Mouse (Mus musculus) cerebellum, adult 2 months (tissue): ENCODE results near the gene Spata1. TPM values are rescaled to one million over a fixed set of nuclear protein-coding genes. Genes with fewer than 3 reads are reported as not detected.

ENCODE experiments used
- DNase-seq, 2 experiments: peaks; one replicate each; pipeline ENCODE4 v3.0.0; 2021
- H3K27ac ChIP-seq: fragments of 200-500 bp; 2 replicates; pipeline ENCODE4 v1.5.1; 2012; ENCODE audit warnings: low read length, control low read depth, inconsistent platforms; ENCODE audit not compliant: insufficient read depth
- H3K27me3 ChIP-seq: fragments of 200-500 bp; 2 replicates; pipeline ENCODE4 v1.6.1; 2012; ENCODE audit warnings: inconsistent platforms, mild to moderate bottlenecking, low read length, moderate library complexity; ENCODE audit not compliant: control insufficient read depth, insufficient read depth
- H3K4me1 ChIP-seq: fragments of 200-500 bp; 2 replicates; pipeline ENCODE4 v1.6.1; 2011; ENCODE audit warnings: low read length; ENCODE audit not compliant: control insufficient read depth, insufficient read depth
- H3K4me3 ChIP-seq: fragments of 200-500 bp; replicated peaks from 2 replicates; pipeline ENCODE3; 2011; ENCODE audit warnings: mild to moderate bottlenecking, low read depth, low read length, control low read depth; ENCODE audit not compliant: insufficient read depth
- CTCF ChIP-seq: fragments of 200-500 bp; IDR thresholded peaks from 2 replicates; pipeline ENCODE4 v1.5.1; 2011; ENCODE audit warnings: low read depth, mild to moderate bottlenecking, control low read depth, low read length, moderate library complexity, borderline replicate concordance; ENCODE audit not compliant: insufficient read depth
- POLR2A ChIP-seq: fragments of 200-500 bp; IDR thresholded peaks from 2 replicates; pipeline ENCODE4 v1.6.1; 2011; ENCODE audit warnings: low read length, control low read depth, borderline replicate concordance; ENCODE audit not compliant: insufficient read depth
- WGBS: fragments of 180-500 bp; shearing (Covaris S2); methylation state at CpG from one replicate; pipeline ENCODE4 v1.1.7; 2018; 5-methylcytosine and 5-hydroxymethylcytosine counted together
- polyA plus RNA-seq: library from polyadenylated mRNA; depleted of rRNA; stranded (reverse); fragments of >200 nt; gene quantifications from 2 replicates; pipeline ENCODE4 v1.2.3, GENCODE M21; 2012; rRNA removed

The Spata1 gene
- polyA plus RNA-seq, 1 experiment, result 2.6 TPM

- Histone ChIP-seq H3K27ac (peak overlapping the region; percentile 76), H3K4me1 (peaks cover 46% of the 10 kb centered on the region), H3K27me3 (no peaks in the 10 kb centered on the region), H3K4me3 (no peak overlapping the region)
- DNase-seq, result peak; percentile 32 to 51
- TF ChIP-seq POLR2A (no peak), CTCF (no peak)
- WGBS, result 52% methylated on average over 12 of the region's 12 CpGs
These were observed 85.0 kb downstream of the Spata1 start for GRCm38 (mm10) chr3:146414555-146414954.

- 11% methylated on average over 4 of the region's 4 CpGs for WGBS
- Histone ChIP-seq H3K4me3 (no peak overlapping the region), H3K27me3 (no peaks in the 10 kb centered on the region), H3K27ac (peak overlapping the region; percentile 76), H3K4me1 (peaks cover 40% of the 10 kb centered on the region)
- TF ChIP-seq CTCF (no peak), POLR2A (no peak)
- peak; percentile 76 to 91 for DNase-seq
These were observed 85.6 kb downstream of the Spata1 start for GRCm38 (mm10) chr3:146413992-146414391.

- Histone ChIP-seq H3K27me3 (no peaks in the 10 kb centered on the region), H3K4me1 (peaks cover 40% of the 10 kb centered on the region), H3K4me3 (no peak overlapping the region), H3K27ac (peak overlapping the region; percentile 49)
- no peak for TF ChIP-seq CTCF
- TF ChIP-seq POLR2A, result no peak
- DNase-seq, result peak; percentile 43 to 46
- WGBS, result 23% methylated on average over 13 of the region's 13 CpGs
These were observed 86.5 kb downstream of the Spata1 start for GRCm38 (mm10) chr3:146413016-146413415.

- no peak for TF ChIP-seq CTCF
- TF ChIP-seq POLR2A, result no peak
- no peak overlapping the region for H3K4me3 ChIP-seq
- peak overlapping the region; percentile 26; the same call in 1 of the 2 replicates for H3K27ac ChIP-seq
- WGBS, result 86% methylated on average over 7 of the region's 7 CpGs
- H3K27me3 ChIP-seq, result no peaks in the 10 kb centered on the region
- H3K4me1 ChIP-seq, result peaks cover 44% of the 10 kb centered on the region
- DNase-seq, result no peak
These were observed 87.1 kb downstream of the Spata1 start for GRCm38 (mm10) chr3:146412480-146412879.

GRCm38 (mm10) chr3:146412008-146412407 lies 87.5 kb downstream of the Spata1 start:
- DNase-seq, result peak; percentile 53 to 69
- Histone ChIP-seq H3K27me3 (no peaks in the 10 kb centered on the region), H3K27ac (peak overlapping the region; percentile 26; the same call in 1 of the 2 replicates), H3K4me3 (no peak overlapping the region), H3K4me1 (peaks cover 48% of the 10 kb centered on the region)
- WGBS, result 12% methylated on average over 2 of the region's 2 CpGs
- TF ChIP-seq POLR2A (no peak), CTCF (no peak)

GRCm38 (mm10) chr3:146410114-146410513 lies 89.4 kb downstream of the Spata1 start:
- Histone ChIP-seq H3K27me3 (no peaks in the 10 kb centered on the region), H3K4me3 (no peak overlapping the region), H3K4me1 (peaks cover 47% of the 10 kb centered on the region), H3K27ac (no peak overlapping the region)
- TF ChIP-seq POLR2A (no peak), CTCF (no peak)
- no peak for DNase-seq
- WGBS, result 86% methylated on average over 7 of the region's 7 CpGs

Other genes with a start within 250 kb of the Spata1 start
- 33.2 and 33.5 TPM in 2 replicates for gene Ssx2ip, start 95.1 kb downstream of the Spata1 start, polyA plus RNA-seq
- 2.7 and 3.0 TPM in 2 replicates for gene Ctbs, start 50.0 kb downstream of the Spata1 start, polyA plus RNA-seq
- gene Gng5, start 54 bp upstream of the Spata1 start, polyA plus RNA-seq, result 90.7 and 93.9 TPM in 2 replicates
- 19.6 and 20.6 TPM in 2 replicates for gene Rpf1, start 21.7 kb upstream of the Spata1 start, polyA plus RNA-seq
- gene Uox, start 70.7 kb upstream of the Spata1 start, polyA plus RNA-seq, result 0.13 and 0.35 TPM in 2 replicates
- not detected in 2 replicates for gene Dnase2b, start 115.8 kb upstream of the Spata1 start, polyA plus RNA-seq
- not detected in 2 replicates for gene 4930503B20Rik, start 151.6 kb upstream of the Spata1 start, polyA plus RNA-seq
- gene Samd13, start 185.8 kb upstream of the Spata1 start, polyA plus RNA-seq, result 0.14 TPM in 1 of 2 replicates, not detected in the other